Mouse (Mus musculus) myocyte (in vitro differentiated cells): ENCODE results near the gene Sema5a. TPM values are rescaled to one million over a fixed set of nuclear protein-coding genes. Genes with fewer than 3 reads are reported as not detected.

Experiments used
- H3K27me3 ChIP-seq: one replicate; pipeline ENCODE4 v1.6.1; 2011; ENCODE audit not compliant: control insufficient read depth, insufficient read depth, insufficient read length
- H3K36me3 ChIP-seq: one replicate; pipeline ENCODE4 v1.6.1; 2011; ENCODE audit not compliant: control insufficient read depth, insufficient read depth
- H3K4me2 ChIP-seq: one replicate; pipeline ENCODE4 v1.6.1; 2011; ENCODE audit warnings: low read depth, control low read depth
- H3K4me3 ChIP-seq: one replicate; pipeline ENCODE4 v1.5.1; 2011; ENCODE audit warnings: mild to moderate bottlenecking, control low read depth, moderate library complexity
- H3K79me2 ChIP-seq: one replicate; pipeline ENCODE4 v1.6.1; 2011; ENCODE audit not compliant: control insufficient read depth, insufficient read depth
- H3ac ChIP-seq: one replicate; pipeline ENCODE4 v1.6.1; 2011; ENCODE audit not compliant: control insufficient read depth, insufficient read length
- CEBPB ChIP-seq: IDR thresholded peaks from 2 replicates; pipeline ENCODE4 v1.6.1; 2011; ENCODE audit warnings: mild to moderate bottlenecking, moderate library complexity; ENCODE audit not compliant: poor library complexity, insufficient read depth, severe bottlenecking
- E2F4 ChIP-seq: IDR thresholded peaks from one replicate; pipeline ENCODE4 v1.6.1; 2011; ENCODE audit warnings: mild to moderate bottlenecking, control low read depth, moderate library complexity; ENCODE audit not compliant: insufficient read depth
- MAX ChIP-seq: IDR thresholded peaks from one replicate; pipeline ENCODE4 v1.6.1; 2011; ENCODE audit warnings: low read depth, mild to moderate bottlenecking, control low read depth
- MYOD1 ChIP-seq, 3 experiments: IDR thresholded peaks; one replicate each; pipeline ENCODE4 v1.6.1; 2011; ENCODE audit warnings: control low read depth in 2 of 3, low read depth in 2 of 3, mild to moderate bottlenecking in 2 of 3, moderate library complexity in 1 of 3; ENCODE audit not compliant: insufficient read length in 2 of 3, control insufficient read depth in 1 of 3
- MYOG ChIP-seq, 3 experiments: IDR thresholded peaks; one replicate each; pipeline ENCODE4 v1.6.1; 2011; ENCODE audit warnings: control low read depth in 2 of 3, low read depth in 2 of 3, mild to moderate bottlenecking in 2 of 3; ENCODE audit not compliant: insufficient read length in 2 of 3, control insufficient read depth in 1 of 3, insufficient read depth in 1 of 3
- POLR2A ChIP-seq: IDR thresholded peaks from one replicate; pipeline ENCODE4 v1.6.1; 2011; ENCODE audit warnings: low read depth, mild to moderate bottlenecking, control low read depth, moderate library complexity; ENCODE audit not compliant: insufficient read length
- POLR2AphosphoS2 ChIP-seq: IDR thresholded peaks from one replicate; pipeline ENCODE4 v1.6.1; 2011; ENCODE audit warnings: low read depth, control low read depth; ENCODE audit not compliant: insufficient read length
- REST ChIP-seq: IDR thresholded peaks from one replicate; pipeline ENCODE4 v1.6.1; 2011; ENCODE audit warnings: mild to moderate bottlenecking, control low read depth, moderate library complexity; ENCODE audit not compliant: insufficient read depth, insufficient read length
- SRF ChIP-seq: IDR thresholded peaks from one replicate; pipeline ENCODE4 v1.6.1; 2011; ENCODE audit warnings: low read depth; ENCODE audit not compliant: control insufficient read depth, insufficient read length
- TCF12 ChIP-seq: IDR thresholded peaks from one replicate; pipeline ENCODE4 v1.6.1; 2011; ENCODE audit warnings: mild to moderate bottlenecking, control low read depth; ENCODE audit not compliant: poor library complexity, insufficient read depth, severe bottlenecking
- TCF3 ChIP-seq: IDR thresholded peaks from one replicate; pipeline ENCODE4 v1.6.1; 2011; ENCODE audit warnings: low read depth, control low read depth; ENCODE audit not compliant: insufficient read length
- USF1 ChIP-seq: IDR thresholded peaks from one replicate; pipeline ENCODE4 v1.6.1; 2011; ENCODE audit warnings: low read depth, mild to moderate bottlenecking, control low read depth, moderate library complexity
- polyA plus RNA-seq: library from polyadenylated mRNA; unstranded; fragments of >200 nt; fragmentation: generic; extraction: Trizol; gene quantifications from one replicate; pipeline ENCODE4 v1.2.1, GENCODE M21; 2012; ENCODE audit warnings: missing spikeins

Sema5a gene
- polyA plus RNA-seq, 1 experiment = 7.1 TPM

- Histone ChIP-seq H3K4me2 (no peak overlapping the region), H3K79me2 (no peaks in the 10 kb centered on the region), H3K4me3 (no peak overlapping the region), H3K27me3 (no peaks in the 10 kb centered on the region), H3K36me3 (no peaks in the 10 kb centered on the region), H3ac (no peak overlapping the region)
- TF ChIP-seq TCF12 = no peak
- TF ChIP-seq MAX = no peak
- no peak for TF ChIP-seq MYOG (IDR thresholded peaks at IDR 0.05; ENCODE audit: control insufficient read depth in 1 of 3, insufficient read depth in 1 of 3, insufficient read length in 2 of 3, low read depth in 2 of 3)
- no peak for TF ChIP-seq POLR2A
- TF ChIP-seq MYOD1 (IDR thresholded peaks at IDR 0.05; ENCODE audit: control insufficient read depth in 1 of 3, insufficient read length in 2 of 3, low read depth in 2 of 3) = no peak
Observed at GRCm38 (mm10) chr15:32685152-32685551, 440.5 kb downstream of the Sema5a start.

GRCm38 (mm10) chr15:32691021-32691420 lies 446.4 kb downstream of the Sema5a start:
- TF ChIP-seq SRF (no peak), TCF3 (no peak), MYOG (IDR thresholded peaks at IDR 0.05; ENCODE audit: control insufficient read depth in 1 of 3, insufficient read depth in 1 of 3, insufficient read length in 2 of 3, low read depth in 2 of 3) (no peak), MAX (no peak), E2F4 (no peak)
- H3ac ChIP-seq = no peak overlapping the region

GRCm38 (mm10) chr15:32693006-32693405 lies 448.4 kb downstream of the Sema5a start:
- H3K36me3 ChIP-seq = no peaks in the 10 kb centered on the region
- no peaks in the 10 kb centered on the region for H3K79me2 ChIP-seq
- no peak overlapping the region for H3K4me3 ChIP-seq
- no peak overlapping the region for H3ac ChIP-seq
- TF ChIP-seq REST = no peak
- no peak for TF ChIP-seq MAX
- TF ChIP-seq USF1 = no peak
- no peak for TF ChIP-seq POLR2AphosphoS2
- no peak for TF ChIP-seq MYOD1 (IDR thresholded peaks at IDR 0.05; ENCODE audit: control insufficient read depth in 1 of 3, insufficient read length in 2 of 3, low read depth in 2 of 3)
- no peak for TF ChIP-seq TCF3
- TF ChIP-seq CEBPB = no peak
- TF ChIP-seq MYOG (IDR thresholded peaks at IDR 0.05; ENCODE audit: control insufficient read depth in 1 of 3, insufficient read depth in 1 of 3, insufficient read length in 2 of 3, low read depth in 2 of 3) = no peak
- no peak overlapping the region for H3K4me2 ChIP-seq
- no peaks in the 10 kb centered on the region for H3K27me3 ChIP-seq

More at GRCm38 (mm10) chr15:32691021-32691420, 446.4 kb downstream of the Sema5a start:
- H3K27me3 ChIP-seq = no peaks in the 10 kb centered on the region
- no peak overlapping the region for H3K4me3 ChIP-seq
- no peaks in the 10 kb centered on the region for H3K79me2 ChIP-seq
- no peaks in the 10 kb centered on the region for H3K36me3 ChIP-seq
- no peak overlapping the region for H3K4me2 ChIP-seq

- peak overlapping the region; percentile 58 for H3K4me2 ChIP-seq
- H3K79me2 ChIP-seq = no peaks in the 10 kb centered on the region
- no peak for TF ChIP-seq E2F4
- TF ChIP-seq MYOD1 (IDR thresholded peaks at IDR 0.05; ENCODE audit: control insufficient read depth in 1 of 3, insufficient read length in 2 of 3, low read depth in 2 of 3) = peak in 2 of 3 experiments; percentile 26 to 29
- no peak for TF ChIP-seq REST
- peak; percentile 85 for TF ChIP-seq CEBPB
- H3K36me3 ChIP-seq = no peaks in the 10 kb centered on the region
- no peak overlapping the region for H3K4me3 ChIP-seq
- no peaks in the 10 kb centered on the region for H3K27me3 ChIP-seq
- H3ac ChIP-seq = no peak overlapping the region
Observed at GRCm38 (mm10) chr15:32717298-32717985, 472.8 kb downstream of the Sema5a start.

GRCm38 (mm10) chr15:32718293-32718963 lies 473.8 kb downstream of the Sema5a start:
- Histone ChIP-seq H3K4me3 (no peak overlapping the region), H3K36me3 (no peaks in the 10 kb centered on the region), H3K4me2 (peak overlapping the region; percentile 58), H3K79me2 (no peaks in the 10 kb centered on the region), H3ac (no peak overlapping the region), H3K27me3 (no peaks in the 10 kb centered on the region)
- TF ChIP-seq MYOD1 (IDR thresholded peaks at IDR 0.05; ENCODE audit: control insufficient read depth in 1 of 3, insufficient read length in 2 of 3, low read depth in 2 of 3) (no peak), TCF12 (no peak), POLR2AphosphoS2 (no peak), SRF (no peak), MYOG (IDR thresholded peaks at IDR 0.05; ENCODE audit: control insufficient read depth in 1 of 3, insufficient read depth in 1 of 3, insufficient read length in 2 of 3, low read depth in 2 of 3) (no peak), REST (no peak), CEBPB (no peak), MAX (no peak), USF1 (no peak), POLR2A (no peak), E2F4 (no peak), TCF3 (no peak)
